Mouse (Mus musculus) left cerebral cortex, postnatal 4 days (tissue): ENCODE measurements around the gene Cib1. TPM values are rescaled to one million over a fixed set of nuclear protein-coding genes. Genes with fewer than 3 reads are reported as not detected.

Experiments
- DNase-seq: peaks from one replicate; pipeline ENCODE4 v3.0.0-alpha.2; 2022
- intact Hi-C: fragments of 180-260 bp; cut with DNase I; formaldehyde crosslinking; loops from one replicate; pipeline ENCODE4 v1.15.1; 2025
- total RNA-seq, 2 experiments: library from RNA; stranded (reverse); gene quantifications; 2 replicates each; pipeline ENCODE4 v1.2.3; 2021

Gene Cib1
- total RNA-seq, 2 experiments from 2014 or later, result 14.2 to 16.4 TPM

DNA sequence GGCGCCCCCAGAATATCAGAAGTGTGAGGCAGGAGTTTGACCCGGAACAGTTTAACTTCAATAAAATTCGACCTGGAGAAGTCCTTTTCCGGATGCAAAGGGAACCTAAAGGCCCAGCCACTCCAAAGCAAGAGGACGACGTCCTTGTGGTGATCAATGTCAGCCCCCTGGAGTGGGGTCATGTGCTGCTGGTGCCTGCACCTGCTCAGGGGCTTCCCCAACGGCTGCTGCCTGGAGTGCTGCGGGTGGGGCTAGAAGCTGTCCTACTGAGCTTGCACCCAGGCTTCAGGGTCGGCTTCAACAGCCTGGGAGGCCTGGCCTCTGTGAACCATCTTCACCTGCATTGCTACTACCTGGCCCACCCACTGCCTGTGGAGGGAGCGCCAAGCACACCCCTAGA lies 5.9 kb upstream of the Cib1 start:
- intact Hi-C loops, result no loop called here
- DNase-seq, result no peak

DNA sequence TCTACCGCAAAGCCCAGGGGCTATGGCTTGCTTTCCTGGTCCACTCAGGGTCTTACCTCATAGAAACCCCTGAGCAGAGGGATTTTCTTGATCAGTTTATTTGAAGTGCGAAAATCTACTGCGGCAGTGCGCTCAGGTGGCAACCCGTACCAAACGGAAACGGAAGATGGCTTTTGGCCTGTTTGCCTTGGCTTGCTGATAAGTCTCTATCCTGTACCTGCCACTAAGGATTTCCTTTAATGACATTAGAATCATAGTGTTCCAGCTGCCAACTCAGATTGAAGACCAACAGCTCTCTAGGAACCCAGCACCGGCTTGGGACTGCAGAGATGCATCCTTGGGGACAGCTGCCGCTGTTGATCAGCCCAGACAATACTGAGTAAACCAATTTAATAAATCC lies 1.2 kb upstream of the Cib1 start:
- intact Hi-C loops, result no loop called here
- no peak for DNase-seq

DNA sequence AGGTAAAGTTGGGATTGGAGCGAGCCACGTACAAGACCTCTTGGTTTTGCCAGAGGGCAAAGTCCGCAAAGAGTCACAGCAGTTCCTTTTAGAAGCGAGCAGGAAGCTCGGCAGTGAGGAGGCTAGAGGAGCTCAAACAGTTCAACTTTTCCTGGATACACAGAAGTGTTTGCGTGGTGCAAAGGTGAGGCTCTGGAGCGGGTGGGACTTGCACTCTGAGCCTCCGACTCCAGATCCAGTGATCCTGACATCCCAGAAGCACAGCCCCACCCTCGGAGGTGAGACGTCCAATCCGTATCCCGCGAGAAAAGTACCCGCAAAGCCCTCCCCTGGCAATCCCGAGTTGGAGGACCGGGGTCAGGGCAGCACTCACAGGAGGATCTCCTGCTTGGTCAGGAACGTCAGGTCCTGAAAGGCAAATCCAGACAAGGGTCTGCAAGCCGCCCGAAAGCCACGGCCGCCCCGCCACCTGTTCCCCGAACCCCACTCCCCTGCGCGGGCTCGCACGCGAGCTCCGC lies 583 bp downstream of the Cib1 start:
- intact Hi-C loops, result no loop called here
- no peak for DNase-seq

DNA sequence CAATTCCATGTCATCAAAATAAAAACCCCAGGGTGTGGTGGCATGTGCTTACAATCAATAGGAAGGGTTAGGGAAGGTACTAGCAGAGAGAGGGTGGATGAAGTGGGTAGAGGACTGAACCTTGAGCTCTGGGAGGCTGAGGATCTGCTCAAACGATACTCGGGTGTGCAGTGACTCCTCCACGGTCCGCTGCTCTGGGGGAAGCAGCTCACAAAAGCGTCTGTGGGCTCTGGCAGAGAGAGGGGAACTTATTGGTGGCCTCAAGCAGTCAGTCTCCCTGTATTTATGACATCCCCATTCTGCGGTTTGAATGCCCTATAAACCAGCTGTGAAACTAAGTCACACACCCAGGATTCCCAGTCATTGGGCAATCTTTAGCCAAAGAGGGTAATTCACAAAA lies 2.4 kb downstream of the Cib1 start:
- DNase-seq, result no peak
- intact Hi-C loops, result no loop called here

DNA sequence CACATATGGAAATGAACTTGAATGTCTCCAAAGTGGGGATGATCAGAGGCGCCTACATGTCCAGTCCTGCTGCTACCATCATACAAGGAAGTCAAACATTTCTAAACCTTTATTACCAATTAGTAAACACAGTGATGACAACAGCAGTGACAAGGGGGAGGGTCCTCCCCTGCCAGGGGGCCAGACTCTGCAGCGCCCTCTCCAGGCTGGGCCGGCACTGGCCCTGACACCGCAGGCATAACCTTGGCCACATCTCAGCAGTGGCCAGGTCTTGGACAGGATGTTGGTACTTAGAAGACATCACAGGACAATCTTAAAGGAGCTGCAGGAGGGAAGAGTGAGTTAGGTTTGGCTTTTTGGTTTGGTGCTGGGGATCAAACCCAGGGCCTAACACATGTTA lies 5.5 kb downstream of the Cib1 start:
- DNase-seq, result no peak
- intact Hi-C loops, result no loop called here

DNA sequence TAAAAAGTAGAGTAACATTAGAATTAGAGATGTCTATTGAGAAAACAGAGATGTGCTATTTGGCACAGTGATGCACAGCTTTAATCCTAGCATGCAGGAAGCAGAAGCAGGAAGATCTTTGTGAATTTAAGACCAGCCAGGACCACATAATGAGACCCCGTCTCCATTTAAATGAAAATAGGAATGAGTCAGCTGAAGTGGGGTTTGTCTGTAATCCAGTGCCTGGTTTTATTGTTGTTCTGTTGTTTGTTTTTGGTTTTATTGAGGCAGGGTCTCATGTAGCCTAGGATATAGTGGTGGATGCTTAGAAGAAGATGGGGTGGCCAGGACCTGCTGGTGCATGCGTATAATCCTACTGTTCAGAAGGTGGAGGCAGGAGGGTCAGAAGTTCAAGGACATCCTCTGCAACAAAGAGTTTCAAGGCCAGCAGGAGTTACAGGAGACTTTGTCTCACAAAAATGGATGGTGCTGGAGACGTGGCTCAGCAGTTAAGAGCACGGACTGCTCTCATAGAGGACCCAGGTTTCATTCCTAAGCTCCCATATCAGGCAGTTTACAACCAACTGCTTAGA lies 11.3 kb downstream of the Cib1 start:
- intact Hi-C loops, result no loop called here
- DNase-seq, result no peak

DNA sequence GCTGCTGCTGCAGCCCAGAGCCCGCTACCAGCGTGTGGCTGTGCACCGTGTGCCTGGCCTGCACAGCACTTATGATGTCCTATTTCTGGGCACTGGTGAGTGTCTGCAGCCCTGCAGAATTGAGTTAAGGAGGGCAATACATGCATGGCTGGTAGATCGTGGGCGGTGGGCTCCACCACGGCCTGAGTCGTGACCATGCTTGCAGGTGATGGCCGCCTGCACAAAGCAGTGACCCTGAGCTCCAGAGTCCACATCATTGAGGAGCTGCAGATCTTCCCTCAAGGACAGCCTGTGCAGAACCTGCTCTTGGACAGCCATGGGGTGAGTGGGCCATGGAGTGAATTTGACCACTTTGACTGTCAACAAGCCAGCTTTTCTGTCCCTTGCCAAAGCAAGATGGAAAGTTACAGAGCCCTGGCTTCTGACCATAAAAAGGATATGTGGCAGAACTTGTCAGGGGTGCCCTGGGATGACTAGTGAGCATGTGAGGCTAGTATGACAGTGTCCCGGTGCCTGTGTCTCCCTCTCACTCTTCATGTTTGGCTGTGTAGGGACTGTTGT lies 12.3 kb downstream of the Cib1 start:
- intact Hi-C loops, result no loop called here
- DNase-seq, result no peak

DNA sequence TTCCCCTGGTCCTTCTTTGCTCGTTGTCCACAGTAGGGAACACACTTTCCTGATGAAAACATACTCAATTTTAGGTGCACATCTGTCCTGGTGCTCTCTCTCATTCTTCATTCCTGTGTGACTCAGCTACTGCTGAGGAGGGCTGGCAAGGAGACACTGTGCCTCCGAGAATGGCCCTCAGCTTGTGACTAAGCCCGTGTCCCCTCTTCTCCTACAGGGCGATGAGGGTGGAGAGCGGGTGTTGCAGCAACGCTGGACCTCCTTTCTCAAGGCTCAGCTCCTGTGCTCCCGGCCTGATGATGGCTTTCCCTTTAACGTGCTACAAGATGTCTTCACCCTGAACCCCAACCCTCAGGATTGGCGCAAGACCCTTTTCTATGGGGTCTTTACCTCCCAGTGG lies 13.9 kb downstream of the Cib1 start:
- intact Hi-C loops, result loop anchor here (5.0 kb wide), 1 partner anchor 76 kb away; no protein-coding TSS in a partner anchor
- no peak for DNase-seq

DNA sequence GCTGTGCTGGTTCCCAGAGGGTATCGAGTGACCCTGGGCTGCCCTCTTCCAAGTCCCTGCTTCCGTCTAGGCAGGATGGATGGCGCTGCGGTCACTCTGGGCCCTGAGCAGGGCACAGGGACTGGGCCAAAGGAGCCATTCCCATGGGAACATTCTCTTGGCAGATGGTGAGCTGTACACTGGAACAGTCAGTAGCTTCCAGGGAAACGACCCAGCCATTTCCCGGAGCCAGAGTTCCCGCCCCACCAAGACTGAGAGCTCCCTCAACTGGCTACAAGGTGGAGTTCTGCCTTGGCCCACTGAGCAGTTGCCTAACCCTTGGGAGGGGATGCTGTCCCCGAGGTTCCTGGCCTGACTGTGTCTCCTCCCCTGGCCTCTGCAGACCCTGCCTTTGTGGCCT lies 16.0 kb downstream of the Cib1 start:
- DNase-seq, result peak; percentile 81
- intact Hi-C loops, result loop anchor here (5.0 kb wide), 1 partner anchor 74 kb away; no protein-coding TSS in a partner anchor

DNA sequence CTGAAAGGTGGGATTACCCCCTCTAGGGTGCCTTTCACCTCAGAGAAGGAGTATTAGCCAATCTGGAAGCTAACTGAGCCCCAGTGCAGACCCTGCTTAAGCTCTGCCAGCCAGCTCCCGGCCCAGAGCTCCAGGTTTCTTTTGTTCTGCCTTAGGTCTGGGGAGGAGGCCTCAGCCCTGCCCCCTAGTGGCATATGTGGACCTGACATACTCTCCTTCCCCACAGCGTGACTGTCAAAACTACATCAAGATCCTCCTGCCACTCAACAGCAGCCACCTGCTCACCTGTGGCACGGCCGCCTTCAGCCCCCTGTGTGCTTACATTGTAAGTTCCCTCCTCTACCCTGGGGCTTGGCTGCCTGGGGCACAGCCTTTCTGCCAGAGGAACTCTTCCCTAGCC lies 17.2 kb downstream of the Cib1 start:
- intact Hi-C loops, result loop anchor here (5.0 kb wide), 1 partner anchor 73 kb away; no protein-coding TSS in a partner anchor
- DNase-seq, result peak; percentile 88

DNA sequence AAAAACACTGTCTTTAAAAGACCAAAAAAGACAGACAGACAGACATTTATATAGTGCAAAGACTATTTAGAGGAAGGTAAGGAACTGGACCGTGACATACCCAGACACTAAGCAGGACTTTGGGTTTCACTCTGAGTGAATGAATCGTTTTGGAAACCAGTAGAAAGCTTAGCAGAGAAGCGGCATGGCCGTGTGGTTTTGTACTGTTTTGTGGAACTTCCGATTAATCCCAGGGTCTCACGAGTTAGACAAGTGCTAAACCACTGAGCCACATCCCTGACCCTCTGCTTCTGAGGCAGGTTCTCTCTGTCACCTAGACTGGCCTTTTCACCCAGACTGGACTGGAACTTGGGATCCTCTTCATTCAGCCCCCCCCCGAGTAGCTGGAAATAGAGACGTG lies 18.2 kb downstream of the Cib1 start:
- intact Hi-C loops, result no loop called here
- DNase-seq, result no peak

DNA sequence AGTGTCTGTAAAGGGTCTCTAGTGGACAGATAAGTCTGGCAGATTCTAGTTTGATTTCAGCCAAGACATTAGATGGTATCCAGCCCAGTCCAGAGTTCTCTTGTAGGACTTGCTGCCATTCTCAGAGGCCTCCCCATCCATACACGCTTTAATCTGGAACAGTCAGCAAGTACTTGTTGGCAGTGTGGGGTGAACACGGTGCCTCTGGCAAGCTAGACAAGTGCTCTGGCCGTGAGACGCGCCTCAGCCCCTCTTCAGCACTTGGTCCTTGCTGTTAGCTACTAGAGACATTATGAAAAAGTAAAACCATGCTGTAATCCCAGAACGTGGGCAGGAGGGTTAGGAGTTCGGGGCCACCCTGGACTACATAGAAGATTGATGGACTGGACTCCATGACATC lies 19.0 kb downstream of the Cib1 start:
- no peak for DNase-seq
- intact Hi-C loops, result no loop called here

DNA sequence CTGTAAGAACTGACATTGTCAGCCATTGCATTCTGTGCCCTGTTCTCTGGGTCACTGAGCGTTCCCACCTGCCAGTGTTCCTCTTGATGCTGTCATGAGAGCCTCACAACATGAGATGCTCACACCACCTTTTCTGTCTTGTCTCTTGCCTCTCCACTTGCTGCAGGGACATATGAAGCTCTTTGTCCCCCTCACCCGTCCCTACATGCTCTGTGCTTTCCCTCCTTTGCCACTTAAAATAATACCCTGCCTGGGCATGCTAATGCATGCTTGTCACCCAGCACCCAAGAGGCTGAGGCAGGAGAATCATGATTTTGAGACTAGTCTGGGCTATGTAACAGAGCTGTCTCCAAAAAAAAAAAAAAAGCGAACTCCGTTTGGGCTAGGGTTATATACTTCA lies 21.6 kb downstream of the Cib1 start:
- no peak for DNase-seq
- intact Hi-C loops, result no loop called here

DNA sequence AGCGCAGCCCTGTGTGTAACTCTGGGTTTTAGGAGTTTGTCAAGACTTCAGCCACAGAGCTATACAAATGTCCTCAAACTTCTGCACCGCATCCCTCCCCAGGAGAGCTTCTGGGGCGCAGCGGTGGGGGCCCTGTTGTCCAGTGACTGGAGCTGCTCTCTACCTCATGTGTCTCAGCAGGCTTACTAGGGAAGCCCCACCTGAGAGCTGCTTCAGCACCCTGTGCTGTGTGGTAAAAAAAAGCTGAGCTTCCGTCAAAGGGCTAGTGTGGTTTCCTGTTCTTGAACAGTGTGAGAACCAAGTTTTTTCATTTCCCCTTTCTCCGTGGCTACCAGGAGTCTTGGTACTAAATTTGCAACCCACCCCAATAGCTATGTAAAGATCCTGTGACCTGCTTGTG lies 22.9 kb downstream of the Cib1 start:
- intact Hi-C loops, result no loop called here
- DNase-seq, result no peak

DNA sequence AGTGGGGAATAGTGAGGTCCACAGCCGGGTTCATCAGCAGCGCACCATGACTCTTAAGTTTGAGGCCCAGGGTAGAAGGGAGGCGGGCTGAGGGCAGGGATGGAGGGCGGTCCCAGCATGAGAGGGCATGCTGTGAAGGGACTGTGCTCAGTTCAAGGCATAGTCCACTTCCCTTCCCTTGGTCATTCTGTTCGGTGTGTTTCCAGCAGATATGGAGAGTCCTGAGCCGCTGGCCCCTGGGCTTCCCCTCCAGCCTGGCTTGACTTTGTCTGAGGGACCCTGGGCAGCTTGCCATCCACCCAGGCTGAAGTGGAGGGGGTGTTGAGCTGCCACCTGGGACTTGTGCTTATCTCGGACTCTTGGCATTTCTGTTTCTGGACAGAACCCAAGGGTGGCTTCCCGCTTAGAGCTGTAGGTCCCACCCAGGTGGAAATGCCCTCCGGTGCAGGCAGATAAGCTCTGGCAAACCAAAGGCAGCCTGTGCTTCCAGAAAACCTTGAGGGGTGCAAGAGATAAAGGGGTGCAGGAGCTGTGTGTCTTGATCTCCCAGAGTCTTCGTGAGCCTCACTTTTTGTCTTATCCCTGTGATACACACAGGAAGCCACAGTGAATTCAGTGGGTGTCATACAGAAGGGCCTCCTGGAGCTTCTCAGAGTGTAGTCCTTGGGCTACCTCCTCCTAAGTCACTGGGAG lies 23.7 kb downstream of the Cib1 start:
- intact Hi-C loops, result no loop called here
- peak; percentile 42 for DNase-seq

DNA sequence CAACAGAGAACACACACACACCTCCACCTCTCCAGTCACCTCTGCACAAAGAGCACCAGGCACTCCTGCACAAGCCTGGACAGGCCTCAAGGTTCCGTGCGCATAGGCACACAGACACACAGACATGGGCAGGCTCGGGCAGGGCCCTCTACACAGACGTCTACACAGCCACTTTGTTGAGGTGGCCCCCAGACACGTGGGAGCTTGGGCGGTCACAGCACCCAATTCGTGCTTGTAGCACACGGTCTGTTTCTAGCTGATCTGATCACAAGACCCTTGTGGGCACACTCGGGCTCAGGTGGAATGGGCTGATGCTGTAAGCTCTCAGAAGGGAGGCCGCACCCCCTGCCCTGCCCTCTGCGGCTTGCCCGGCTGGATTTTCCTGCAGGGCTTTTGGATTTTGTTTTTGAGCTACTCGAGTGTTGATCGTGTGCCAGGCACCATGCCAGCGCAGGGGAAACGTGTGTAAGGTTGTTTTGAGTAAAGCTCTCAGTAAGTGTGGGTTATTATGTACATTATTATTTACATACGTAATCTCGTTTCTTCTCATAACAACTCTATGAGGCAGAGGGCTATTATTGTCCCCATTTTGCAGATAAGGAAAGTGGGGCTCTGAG lies 24.5 kb downstream of the Cib1 start:
- no peak for DNase-seq
- intact Hi-C loops, result no loop called here

DNA sequence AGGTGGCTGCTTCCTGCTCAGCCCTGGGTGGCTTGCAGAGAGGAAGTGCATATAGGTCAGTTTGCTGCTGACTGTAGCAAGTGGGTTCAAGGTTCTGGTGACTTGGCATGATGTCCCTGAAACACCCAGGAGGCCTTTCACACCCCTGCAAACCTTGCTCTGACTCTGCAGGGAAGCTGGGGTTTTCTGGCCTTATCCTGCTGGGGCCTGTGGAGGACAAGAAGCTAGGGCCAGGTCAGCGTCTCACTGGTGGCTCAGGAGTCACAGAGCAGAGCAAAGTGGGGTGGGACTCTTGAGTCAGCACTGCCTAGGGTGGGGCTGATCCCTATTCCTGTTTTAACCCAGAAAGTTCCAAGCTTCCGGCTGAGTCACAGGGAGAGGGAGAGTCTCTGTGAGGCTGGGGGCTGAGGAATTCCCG lies 25.3 kb downstream of the Cib1 start:
- intact Hi-C loops, result no loop called here
- DNase-seq, result no peak

DNA sequence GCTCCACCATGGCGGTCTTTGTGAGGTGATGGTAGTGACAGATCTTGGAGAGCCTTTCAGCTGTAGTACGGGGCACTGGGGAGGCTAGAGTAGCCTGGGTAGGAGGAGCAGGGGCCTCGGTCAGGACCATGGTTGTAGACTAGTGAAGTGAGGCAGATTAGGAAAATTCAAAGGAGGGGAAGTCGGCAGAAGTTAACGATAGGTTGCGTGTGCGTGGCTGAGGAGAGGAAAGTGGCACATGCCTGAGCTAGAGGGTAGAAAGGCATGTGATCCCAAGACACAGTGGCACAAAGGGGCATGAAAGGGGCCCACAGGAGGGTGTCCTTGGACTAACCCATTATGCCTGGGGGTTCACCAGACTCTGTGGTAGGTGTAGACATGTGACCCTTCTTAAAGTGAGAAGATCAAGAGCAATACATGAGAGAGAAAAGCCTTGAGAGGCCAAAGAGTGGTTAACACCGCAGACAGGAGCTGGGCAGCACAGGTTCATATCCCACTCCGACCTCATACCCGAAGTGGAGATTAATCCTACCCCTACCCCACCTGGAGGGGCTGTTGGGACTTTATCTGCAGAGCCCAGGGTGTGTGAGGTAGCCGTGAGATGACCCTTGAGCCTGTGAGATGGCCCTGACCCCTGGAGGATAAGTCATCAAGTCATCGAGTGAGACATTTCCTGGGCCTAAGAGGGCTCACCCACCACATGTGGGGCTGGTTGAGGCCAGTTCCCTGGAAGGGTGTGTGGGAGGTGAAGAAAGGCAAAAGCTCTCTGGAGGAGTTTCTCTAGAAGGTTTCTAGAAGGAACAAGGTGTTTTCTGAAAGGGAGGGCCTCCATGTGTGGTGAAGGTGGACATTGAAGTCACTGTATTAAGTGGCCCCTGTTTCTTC lies 26.7 kb downstream of the Cib1 start:
- DNase-seq, result no peak
- intact Hi-C loops, result no loop called here

DNA sequence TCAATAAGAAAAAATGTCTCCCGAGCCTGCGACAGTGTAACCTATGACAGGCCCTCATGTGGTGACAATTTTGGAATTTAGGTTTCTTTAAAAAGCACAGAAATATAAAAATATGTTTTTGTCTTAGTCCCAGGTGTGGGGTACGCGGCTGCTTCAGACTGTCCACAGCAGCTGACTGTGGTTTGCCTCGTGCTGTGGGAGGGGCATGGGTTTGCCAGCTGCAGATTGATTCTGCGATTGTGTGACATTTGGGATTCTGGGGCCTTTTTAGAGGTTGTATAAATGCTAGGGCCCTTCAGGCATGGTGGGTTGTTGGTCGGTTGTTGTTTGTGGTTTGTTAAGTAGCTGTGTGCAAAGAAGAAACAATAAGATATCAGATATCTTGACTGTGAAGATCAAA lies 27.7 kb downstream of the Cib1 start:
- DNase-seq, result no peak
- intact Hi-C loops, result no loop called here

DNA sequence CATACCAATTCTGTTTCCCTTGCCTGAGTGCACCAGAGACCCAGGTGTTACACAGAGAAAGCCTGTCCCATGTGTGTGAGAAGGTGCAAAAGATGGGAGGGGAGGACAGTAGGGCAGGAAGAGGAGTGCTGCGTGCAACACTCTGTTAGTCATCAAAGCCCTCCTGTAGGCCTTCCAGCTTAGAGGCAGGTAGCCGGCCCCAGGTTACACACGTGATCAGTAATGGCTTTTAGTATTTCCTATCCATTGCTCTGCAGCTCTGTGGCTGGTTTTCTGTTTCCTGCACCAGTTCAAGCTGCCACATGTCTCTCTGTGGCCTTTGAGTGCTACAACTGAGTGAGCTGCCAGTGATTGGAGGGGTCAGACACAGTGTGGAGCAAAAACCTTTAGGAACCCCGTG lies 28.3 kb downstream of the Cib1 start:
- no peak for DNase-seq
- intact Hi-C loops, result no loop called here

DNA sequence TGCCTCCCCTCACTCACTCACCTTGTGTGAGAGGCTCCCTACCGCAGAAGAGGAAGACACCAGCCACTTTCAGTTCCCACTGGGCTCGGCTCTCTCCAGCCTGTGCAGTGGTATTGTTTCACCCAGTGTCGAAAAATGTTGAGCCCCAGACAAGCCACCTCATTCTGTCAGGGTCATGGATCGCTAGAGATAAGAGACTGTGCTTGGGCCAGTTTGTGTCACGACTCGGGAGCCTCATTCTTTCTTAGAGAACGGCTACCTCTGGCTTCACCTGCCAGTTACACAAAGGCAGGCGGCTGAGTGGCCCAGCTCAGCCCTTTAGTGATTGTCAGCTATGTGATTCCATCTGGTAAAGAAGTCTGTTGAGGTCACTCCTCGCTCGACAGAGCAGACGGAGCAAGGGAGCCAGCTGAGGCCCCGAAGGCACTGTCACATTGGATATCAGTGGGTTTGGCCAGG lies 28.9 kb downstream of the Cib1 start:
- intact Hi-C loops, result no loop called here
- DNase-seq, result peak; percentile 38
